Mouse (Mus musculus) adrenal gland, postnatal 36 days (tissue): ENCODE results near the gene Stap2. TPM values are rescaled to one million over a fixed set of nuclear protein-coding genes. Genes with fewer than 3 reads are reported as not detected.

Source experiments
- DNase-seq, 2 experiments: peaks; one replicate each; pipeline ENCODE4 v3.0.0; 2021; ENCODE audit warnings: mixed read lengths in 1 of 2
- long read RNA-seq, 2 experiments: library from polyadenylated mRNA; stranded (forward); transcript quantifications; one replicate each; pipeline ENCODE4 v2.0.0; 2021; ENCODE audit warnings: borderline sequencing depth in 2 of 2
- total RNA-seq, 2 experiments: library from RNA; stranded (reverse); gene quantifications; 2 replicates each; pipeline ENCODE4 v1.2.3; 2021

Gene Stap2
- total RNA-seq, result 1 to 10 TPM; 5.1 to 7.6 TPM
- long read RNA-seq, experiment 1, partial matches to known transcripts, result 0 of 8 reads
- long read RNA-seq, experiment 1, other reads (novel, unspliced or antisense), result 6 of 8 reads
- long read RNA-seq, experiment 2, partial matches to known transcripts, result 1 of 1 reads
- long read RNA-seq, experiment 2, other reads (novel, unspliced or antisense), result 0 of 1 reads

DNA sequence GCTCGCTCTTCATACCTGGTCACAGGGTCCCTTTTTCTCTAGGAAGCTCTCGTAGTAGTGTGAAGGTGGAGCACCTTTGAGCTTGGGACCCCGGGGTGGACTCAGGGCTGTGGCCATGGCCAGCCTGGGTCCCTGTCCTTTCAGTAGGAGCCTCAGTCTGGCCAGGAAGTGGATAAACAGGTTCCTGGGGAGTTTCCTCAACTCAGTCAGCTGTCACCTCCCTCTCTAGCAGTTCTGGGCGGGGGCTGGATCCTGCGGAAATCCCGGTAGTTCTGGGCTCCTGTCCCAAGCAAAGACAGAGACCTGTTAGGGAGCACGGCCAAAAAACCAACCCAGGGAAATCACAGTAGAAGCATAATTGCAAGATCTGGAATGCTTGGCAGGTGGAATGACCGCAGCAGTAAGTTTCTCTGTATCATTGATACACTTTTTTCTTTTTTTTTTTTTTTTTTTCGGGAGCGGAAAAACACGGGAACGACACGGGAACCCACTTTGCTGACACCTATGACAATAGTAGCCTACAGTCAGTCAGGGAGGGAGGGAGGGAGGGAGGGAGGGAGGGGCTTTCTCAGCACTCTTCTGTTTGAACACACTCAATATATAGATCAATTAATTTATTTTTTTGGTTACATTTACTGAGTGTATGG is at the start of gene Stap2, which contains the start of gene Mpnd:
Gene Stap2, minus strand, starts transcription at position 170 of the 647 bp plus-strand sequence.
Gene Mpnd, plus strand, starts transcription at position 297 of the 647 bp plus-strand sequence.
- DNase-seq, result peak in 1 of 2 experiments; percentile 62

DNA sequence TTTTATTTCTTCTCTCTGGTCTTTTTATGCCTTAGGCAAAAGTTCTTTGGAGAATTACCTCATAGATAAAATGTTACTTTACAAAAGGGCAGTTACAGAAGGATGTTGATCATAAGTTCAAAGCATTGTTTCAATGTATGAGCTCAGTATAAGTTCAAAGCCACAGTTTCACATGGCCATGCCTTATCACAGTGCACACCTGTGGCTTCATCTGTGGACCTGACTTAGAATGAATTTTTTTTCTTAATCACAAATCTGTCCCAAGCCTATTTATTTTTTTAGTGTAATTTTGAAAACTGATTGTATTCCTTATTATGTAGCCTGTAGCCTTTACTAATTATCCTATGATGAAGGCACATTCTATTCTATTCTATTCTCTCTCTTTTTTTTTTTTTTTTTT is 49.6 kb upstream of the Stap2 start:
- no peak for DNase-seq

DNA sequence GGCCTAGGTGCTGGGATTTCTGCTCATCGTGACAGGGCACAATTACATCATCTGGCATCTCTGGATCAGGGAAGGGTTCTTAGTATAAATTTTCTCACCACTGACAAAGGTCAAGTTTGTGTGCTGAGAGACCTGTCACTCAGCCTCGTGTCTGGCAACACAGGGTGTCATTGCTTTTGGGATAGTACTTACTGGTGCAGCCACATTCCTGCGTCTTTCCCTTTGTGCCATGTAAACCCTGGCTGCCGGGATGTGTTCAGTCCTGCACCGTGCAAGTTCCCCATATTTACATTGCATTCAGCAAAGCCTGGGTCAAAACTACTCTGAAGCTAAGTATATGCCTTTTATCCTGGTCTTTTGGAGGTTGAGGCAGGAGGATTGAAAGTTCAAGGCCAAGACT is 46.0 kb upstream of the Stap2 start:
- DNase-seq, result no peak

- DNase-seq, result no peak
Measured at GRCm38 (mm10) chr17:56040857-56041163, 35.4 kb upstream of the Stap2 start.

DNA sequence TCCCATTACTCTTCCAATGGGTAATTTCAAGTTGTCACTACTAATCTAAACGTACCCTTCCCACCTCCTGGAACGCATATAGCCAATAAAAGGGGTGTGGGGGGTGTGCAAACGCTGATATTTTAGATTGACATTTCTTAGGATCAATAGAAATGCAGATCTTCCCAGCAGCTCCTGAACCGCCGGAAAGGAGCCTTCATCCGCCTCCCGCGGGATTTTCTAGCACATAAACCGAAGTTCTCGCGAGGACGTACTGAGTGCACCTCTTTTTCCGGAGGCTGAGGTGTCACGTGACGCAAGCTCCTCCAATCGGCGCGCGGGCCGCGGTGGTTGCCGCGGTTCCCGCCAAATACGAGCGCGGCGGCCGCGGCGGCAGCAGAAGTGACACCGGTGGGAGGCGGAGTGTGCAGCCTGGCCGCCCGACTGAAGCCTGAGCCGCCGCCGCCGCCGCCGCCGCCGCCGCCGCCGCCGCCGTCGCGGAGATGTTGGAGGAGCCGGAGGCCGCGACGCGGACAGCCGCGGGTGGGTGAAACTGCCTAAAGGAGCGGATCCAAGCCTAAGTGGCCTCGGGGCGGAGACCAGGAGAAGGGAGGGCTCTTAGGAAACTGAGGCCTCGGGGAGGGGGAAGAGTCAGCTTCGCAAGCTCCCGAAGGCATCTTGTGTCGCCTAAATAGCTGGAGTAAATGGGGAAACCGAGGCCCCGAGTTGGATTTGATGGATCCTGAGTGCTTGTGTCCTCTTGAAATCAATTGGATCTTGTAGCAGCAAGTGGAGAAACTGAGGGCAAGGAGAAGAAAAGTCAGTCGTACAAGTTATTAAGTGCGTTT is 34.9 kb upstream of the Stap2 start, which contains the start of gene Chaf1a:
Gene Chaf1a, plus strand, starts transcription at position 410 of the 827 bp plus-strand sequence.
- DNase-seq, result peak; percentile 98

DNA sequence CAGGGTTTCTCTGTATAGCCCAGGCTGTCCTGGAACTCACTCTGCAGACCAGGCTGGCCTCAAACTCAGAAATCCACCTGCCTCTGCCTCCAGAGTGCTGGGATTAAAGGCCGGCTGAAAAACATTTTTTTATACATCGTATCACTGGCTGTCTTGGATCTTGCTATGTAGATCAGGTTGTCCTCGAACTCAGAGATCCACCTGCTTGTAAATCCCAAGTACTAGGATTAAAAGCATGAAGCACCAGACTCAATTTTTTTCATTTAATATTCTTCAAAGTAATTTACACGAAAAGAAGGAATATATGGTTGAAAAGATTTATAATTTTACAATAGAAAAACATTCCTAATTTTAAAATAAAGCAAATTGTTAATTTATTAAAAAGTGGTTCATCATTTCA is 34.0 kb upstream of the Stap2 start:
- no peak for DNase-seq

DNA sequence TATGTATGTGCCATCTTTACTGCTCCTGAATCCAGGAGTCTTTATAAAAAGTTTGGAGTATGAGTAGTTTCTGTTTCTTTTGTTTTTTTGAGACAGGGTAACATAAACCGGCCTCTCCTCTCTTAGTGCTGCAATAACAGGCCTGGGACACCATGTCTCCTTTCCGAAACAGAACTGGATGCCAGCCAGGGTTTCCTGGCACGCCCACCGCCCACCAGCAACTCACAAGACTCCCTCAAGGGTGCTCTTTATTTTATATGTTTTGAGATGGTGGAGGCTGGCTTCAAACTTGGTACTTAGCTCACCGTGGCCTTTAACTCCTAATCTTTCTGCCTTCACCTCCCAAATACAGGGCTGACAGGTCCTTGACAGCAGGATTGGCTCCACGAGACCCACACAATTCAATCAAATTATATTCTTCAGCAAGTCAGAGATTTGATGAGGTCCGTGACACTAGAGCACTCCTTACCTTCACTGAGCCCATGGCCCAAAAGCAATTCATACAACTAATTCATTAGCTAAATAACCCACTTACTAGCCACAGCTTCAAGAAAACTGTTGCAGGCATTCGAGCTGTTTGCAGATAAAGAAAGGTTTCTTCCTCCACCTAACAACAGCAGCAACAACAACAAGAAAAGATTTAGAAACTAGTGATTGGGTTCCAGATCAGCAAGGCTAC is 33.3 kb upstream of the Stap2 start:
- DNase-seq, result no peak

- no peak for DNase-seq
Measured at GRCm38 (mm10) chr17:56036901-56037287, 31.5 kb upstream of the Stap2 start.

- DNase-seq, result peak; percentile 99
Measured at GRCm38 (mm10) chr17:56036176-56036900, 31.0 kb upstream of the Stap2 start, which contains the start of gene Sh3gl1. Gene Sh3gl1 (minus strand): TSS chr17:56036635.

- no peak for DNase-seq
Measured at GRCm38 (mm10) chr17:56035216-56035615, 29.8 kb upstream of the Stap2 start.

DNA sequence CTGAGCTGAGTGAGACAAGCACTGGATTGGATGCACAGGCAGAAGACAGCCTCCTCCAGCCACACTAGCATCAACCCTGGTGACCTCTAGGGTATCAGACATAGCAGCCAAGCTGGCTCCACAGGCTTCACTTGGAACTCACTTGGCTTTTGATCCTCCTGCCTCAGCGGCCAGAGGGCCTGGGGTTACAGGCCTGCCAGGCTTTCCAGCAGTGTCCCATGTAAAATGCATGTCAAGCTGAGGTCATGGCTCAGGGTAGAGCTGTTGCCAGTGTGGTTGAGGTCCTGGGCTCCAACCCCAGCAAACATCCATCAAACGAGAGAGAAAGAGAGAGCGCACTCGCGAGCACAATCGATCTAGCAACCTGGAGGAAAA is 29.3 kb upstream of the Stap2 start:
- DNase-seq, result no peak

DNA sequence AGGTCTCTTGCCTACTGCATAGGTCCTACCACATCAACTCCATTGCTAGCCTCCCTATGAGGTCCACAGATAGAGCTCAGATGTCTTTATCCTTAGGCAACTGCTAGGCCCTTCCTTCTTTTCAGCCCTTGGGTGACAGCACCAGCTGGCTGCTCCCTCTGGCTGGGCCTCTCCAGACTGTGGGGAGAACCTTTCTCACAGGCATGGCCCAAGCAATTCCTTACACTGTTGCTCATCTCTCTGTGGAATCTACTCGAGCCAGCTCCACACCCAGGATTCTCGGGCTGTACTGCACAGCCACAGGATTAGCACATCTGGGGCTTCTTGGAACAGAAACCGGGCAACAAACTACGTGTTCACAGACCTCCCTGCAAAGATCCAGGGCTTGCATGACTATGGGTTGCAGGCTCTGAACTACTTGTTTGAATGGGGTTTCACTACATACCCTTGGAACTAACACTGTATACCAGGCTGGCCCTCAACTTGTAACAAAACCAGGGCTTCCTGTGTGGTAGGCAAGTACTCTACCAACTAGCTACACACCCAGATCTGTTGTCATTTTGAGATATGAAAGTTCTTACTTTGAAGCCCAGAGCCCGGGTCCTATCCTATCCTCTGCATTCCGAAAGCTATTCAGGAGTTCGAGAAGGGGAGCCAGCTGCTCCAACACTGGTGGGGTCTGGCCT is 28.8 kb upstream of the Stap2 start:
- DNase-seq, result no peak

- no peak for DNase-seq
Measured at GRCm38 (mm10) chr17:56032831-56033230, 27.4 kb upstream of the Stap2 start.

DNA sequence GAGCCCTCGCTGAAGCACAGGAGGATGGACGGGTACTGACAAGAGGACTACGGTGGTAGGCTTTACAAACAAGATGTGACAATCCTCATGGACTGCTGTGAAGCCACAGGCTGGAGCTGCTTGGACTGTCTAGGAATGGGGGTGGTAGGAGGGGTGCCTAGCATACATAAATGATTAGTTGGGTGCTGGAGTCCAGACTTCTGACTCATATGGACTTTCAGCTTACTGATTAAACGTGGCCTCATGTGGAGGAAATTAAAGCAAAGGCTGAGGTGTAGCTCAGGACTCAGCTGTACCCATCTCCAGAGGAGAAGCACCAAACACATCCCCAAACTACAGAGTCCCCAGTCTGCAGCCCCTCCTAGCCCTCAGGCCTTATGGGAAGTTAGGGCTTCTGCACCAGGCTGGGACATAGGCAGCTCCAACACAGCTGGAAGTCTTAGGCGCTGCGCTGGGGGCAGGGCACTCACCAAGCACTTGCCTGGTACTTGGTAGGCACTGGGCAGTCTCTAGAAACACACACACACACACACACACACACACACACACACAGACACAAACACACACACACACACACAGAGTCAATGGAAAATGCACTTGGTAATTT is 26.8 kb upstream of the Stap2 start:
- no peak for DNase-seq

DNA sequence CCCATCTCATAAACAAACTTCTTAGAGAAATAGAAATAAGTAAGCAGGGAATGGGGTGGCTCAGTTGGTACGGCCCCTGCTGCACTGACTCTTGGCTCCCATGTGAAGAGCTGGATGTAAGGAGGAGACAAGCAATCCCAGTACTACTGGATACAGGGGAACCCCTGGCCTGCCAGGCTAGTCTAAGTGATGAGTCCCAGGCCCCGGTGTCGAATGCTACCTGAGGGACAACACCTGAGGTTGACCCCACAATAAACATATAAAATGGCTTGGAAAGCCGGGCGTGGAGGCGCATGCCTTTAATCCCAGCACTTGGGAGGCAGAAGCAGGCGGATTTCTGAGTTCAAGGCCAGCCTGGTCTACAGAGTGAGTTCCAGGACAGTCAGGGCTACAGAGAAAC is 26.0 kb upstream of the Stap2 start:
- no peak for DNase-seq

DNA sequence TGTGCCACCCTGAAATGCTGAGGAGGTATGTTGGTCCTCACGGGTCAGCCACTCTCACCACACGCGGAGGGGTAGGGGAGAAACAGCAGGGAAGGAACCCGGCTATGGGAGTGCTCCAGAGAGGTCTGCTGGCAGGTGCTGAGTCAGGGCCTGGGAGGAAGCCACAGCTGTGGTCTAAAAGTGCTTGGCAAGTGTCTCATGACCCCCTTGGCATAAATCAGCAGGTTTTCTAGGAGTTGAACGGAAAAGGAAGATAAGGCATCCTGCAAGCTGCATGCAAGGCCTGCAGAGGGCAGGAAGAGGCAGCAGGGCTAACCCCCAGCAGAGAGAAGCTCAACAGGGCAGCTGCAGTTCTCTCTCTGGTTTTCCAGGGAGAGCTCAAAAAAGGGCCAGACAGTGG is 25.5 kb upstream of the Stap2 start:
- peak; percentile 63 to 76 for DNase-seq

DNA sequence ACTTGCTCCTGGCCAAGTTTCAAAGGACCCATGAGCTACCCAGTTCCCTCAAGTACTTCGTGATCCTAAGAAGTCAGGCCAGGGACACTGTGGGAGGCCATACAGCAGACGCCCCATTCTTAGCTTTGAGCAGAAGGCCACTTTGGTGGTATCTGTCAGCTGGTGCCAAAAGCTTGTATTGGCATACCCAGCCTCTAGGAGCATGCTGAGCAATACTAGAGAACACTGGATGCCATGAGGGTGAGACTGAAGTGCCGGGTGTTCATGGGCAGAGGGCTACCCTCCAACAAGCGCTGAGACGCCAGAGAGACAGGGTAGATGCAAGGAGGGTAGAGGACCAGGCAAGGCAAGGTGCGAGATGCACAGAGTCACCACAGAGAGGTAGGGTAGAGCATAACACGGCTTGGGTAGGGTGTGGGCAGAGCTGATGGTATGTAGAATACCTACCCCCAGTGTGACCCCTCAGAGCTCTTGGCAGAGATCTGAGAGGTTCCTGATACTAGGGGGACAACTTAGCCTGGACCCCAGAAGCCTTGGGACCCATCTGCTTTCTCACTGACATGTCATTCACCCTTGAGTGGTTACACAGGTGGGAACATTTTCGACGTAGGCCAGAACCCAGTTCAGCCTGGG is 25.0 kb upstream of the Stap2 start:
- DNase-seq, result no peak

DNA sequence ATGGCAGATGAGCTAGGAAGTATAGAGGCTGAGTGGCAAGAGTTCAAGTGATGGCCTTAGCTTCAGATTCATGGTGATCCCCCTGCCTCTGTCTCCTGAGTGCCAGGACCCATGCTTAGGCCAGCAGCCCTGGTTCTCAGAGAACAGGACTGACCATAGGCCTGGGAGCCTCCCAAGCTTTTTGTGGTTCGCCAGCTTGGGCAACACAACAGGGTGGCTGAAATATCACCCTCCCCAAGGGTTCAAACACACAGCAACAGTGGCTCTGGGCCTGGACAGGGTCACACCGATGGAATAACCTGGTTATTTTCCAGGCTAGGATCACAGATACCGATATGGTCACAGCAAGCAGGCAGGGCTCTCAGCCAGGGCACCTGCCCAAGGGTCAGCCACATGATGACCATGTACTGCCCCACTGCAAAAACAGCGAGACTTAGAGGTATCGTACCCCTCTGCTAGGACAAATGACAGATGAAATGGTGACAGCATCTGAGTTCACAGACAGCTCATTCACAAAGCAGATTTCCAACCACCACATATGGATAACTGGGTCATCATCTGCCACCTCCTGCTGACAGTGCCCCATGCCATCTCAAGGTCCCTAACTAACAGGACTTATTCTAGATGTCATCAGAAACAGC is 22.5 kb upstream of the Stap2 start:
- no peak for DNase-seq

DNA sequence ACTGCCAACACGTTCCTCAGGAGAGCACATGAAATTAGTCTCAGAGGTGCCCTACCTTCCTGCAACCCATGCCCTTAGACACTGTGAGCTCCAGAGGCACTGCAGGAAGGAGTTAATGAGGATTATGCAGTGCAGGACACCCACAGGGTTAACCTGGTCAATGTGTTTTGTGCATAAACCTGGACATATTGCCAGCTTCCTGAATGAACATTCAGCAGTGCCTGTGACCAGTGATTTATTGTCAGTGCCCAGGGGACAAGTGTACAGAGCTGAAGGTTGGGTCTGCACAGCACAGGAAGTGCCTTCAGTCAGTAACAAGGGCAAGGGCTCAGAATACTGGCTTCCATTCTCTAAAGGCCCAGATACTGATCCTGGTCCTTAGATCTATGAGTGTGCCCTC is 21.5 kb upstream of the Stap2 start:
- no peak for DNase-seq

- no peak for DNase-seq
Measured at GRCm38 (mm10) chr17:56026303-56026702, 20.9 kb upstream of the Stap2 start.
